Mouse (Mus musculus) embryonic fibroblast, embryonic 13.5 days (primary cell): ENCODE measurements around the gene Gm19684.

ENCODE experiments used
- CTCF ChIP-seq: IDR thresholded peaks from 2 replicates; pipeline ENCODE4 v1.5.1; 2011; ENCODE audit warnings: mild to moderate bottlenecking, control low read depth, low read length, moderate library complexity, borderline replicate concordance; ENCODE audit not compliant: insufficient read depth
- POLR2A ChIP-seq: IDR thresholded peaks from 2 replicates; pipeline ENCODE4 v1.6.1; 2011; ENCODE audit warnings: low read depth, mild to moderate bottlenecking, control low read depth, low read length, moderate library complexity

- no peak for TF ChIP-seq CTCF
- TF ChIP-seq POLR2A = no peak
These were observed 48.3 kb downstream of the Gm19684 start for GRCm38 (mm10) chr17:36169753-36170152.
